Mouse (Mus musculus) heart, adult 18-20 months (tissue): ENCODE measurements at regions not wholly inside any gene's neighbourhood (a gene's known extent, or its start where the extent isn't known, plus 50 kb on each side); places are given as distances from the start of the nearest gene placed in this dataset.

Source experiments
- DNase-seq, 2 experiments: peaks; one replicate each; pipeline ENCODE4 v3.0.0; 2021 to 2022; ENCODE audit warnings: mixed read lengths in 1 of 2

DNA sequence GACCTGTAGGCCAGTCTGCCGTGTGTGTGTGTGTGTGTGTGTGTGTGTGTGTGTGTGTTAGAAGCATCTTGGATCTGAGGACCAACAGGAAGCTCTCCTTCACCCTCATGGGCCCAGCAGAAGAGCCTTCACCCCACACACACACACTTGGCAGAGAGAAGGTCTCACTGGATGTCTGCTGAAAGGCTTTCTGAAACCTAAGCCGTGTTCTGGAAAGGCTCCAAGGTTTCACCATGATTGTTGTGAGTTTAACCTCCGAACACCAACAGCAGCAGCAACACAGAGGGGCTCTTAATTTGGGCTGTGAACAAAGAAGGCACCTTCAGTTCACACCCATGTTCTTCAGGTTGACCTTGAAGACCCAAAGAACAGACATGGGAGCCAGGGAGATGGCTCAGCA is 124.9 kb upstream of the Dynlrb2 start:
- no peak for DNase-seq

DNA sequence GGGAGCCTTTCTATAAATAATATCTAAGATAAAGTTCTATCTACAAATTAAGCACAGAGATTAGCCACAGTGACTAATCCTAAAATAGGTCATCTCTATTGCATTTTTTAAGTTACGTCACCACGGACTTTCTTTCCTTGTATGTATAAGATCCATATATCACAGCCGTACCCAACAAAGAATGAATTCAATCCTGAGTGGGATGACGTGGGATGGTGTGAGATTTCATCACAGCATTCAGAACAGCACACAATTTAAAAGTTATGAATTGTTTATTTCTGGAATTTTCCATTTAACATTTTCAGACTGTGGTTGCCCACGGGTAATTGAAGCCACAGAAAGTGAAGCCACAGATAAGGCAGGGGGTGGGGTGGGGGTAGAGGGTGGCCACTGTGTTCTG is 129.0 kb upstream of the Dynlrb2 start:
- DNase-seq, result no peak

DNA sequence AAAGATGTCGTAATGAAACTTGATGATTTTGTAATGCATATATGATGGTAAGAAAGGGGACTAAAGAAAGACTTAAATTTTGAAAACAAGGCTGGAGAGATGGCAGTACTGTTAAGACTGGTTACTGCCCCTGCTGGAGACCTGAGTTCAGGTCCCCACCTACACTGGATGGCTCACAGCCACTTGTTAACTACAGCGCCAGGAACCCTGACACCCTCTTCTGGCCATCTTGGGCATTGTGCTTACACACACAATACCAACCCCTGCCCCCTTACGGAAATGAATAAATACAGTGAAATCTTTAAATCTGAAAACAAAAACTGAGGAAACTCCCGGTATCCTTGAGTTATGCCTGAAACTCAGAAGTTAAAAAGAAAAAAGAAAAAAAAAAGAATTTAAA is 131.7 kb upstream of the Dynlrb2 start:
- peak; percentile 25 to 30 for DNase-seq

DNA sequence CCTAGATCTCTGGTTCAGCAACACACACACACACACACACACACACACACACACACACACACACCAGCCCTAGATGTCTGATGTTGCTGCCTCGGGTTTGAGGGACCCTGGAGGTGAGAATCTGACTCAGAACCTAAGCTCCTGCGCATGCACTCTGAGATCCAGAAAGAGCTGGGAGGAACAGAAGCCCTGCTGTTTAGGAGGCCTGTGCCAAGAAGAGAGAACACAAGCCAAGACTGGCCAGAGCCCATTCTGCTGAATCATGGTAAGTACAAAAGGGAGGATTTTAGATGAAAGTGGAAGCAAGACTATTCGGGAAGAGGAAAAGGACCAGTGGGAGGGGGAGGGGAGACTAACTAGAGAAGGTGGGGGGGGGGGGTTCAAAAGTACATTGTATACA is 132.2 kb upstream of the Dynlrb2 start:
- peak; percentile 75 to 76 for DNase-seq

DNA sequence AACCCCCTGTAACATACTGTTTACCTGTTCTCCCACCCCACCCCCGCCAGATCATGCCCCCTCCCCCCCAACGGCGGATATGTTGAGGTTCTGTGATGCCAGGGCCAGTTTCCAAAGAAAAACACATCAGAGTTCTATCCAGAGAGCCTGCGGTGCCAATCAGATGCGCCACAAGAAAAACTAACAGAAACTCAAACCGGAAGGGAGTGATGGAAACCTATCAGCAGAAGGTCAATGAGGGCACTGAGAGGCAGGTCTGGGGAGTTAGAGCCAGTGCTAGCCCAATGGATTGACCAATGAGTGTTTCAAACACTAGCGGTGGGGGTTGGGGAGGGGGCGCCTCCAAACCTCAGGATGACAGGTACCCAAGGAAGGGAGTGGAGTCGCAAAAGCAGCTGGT is 132.7 kb upstream of the Dynlrb2 start:
- peak in 1 of 2 experiments; percentile 9 for DNase-seq

DNA sequence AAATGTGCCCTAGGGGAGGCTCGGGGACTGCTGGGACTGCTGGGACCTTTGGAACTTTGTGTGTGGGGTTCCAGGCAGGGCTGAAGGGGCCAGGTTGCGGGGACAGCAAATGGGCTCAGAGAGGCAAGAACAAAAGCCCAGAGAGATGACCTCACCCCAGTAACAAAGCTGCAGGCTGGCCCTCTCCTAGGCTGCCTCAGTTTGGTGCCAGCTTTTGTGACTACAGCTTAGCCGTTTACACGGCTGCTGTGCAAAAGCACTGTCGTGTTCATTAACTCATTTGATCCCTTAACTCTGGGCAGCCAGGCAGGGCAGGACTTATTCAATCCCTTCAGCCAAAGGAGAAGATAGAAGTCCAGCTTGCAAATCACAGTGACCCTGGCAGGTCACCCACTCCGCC is 137.3 kb upstream of the Dynlrb2 start:
- DNase-seq, result no peak

DNA sequence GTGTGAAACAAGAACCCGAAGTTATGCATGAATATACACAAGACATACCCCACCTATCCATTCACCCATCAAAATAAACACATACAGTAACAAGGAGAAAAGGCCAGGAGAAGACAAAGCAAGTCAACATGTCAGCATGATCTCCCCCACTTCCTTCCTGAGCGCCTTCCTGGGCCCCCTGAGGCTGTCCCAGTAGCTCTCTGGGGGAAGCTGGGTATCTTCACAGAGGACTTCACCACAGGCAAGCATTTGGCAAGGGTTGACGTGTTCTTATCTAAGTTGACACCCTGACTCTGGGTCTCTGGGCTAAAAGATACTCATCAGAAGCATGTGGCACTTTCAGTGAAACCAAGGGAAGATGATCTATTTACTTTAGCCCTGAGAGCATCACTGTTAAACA is 138.1 kb upstream of the Dynlrb2 start:
- no peak for DNase-seq

DNA sequence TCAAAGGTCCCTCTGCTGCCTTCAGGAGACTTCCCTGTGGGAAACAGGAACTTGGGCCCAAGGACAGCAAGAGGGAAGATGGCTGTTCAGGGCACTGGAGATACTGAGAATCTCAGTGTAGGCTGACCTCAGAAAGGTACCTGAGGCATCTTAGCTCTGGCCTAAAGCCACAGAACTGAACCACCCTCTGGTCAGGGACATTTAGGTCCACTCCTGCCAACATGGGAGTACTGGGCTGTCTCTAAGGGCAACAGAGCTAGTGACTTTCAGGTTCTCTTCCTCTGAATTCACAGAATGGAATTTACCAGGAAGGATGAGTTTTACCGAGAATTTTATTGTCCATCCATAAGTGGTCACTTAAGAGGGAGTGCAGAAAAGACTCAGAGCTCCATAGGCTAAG is 140.0 kb upstream of the Dynlrb2 start:
- DNase-seq, result no peak

DNA sequence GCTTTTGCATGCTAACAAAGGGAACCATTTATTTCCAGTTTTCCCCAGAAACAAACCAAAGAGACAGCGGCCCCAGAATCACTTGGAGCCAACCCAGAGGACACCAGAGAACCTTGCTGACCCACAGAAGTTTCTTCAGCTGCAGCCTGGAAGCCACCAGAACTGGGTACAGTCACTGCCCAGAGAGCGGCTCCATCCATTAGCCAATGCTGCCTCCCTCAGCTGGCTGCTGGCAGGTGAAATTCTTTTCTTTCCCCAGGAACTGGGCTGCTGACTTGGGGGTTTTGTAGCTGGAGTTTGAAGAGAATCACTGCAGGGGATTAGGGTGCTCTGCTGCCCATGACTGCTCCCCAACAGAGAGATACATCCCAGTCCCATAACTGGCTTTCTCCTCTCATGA is 140.6 kb upstream of the Dynlrb2 start:
- DNase-seq, result no peak

DNA sequence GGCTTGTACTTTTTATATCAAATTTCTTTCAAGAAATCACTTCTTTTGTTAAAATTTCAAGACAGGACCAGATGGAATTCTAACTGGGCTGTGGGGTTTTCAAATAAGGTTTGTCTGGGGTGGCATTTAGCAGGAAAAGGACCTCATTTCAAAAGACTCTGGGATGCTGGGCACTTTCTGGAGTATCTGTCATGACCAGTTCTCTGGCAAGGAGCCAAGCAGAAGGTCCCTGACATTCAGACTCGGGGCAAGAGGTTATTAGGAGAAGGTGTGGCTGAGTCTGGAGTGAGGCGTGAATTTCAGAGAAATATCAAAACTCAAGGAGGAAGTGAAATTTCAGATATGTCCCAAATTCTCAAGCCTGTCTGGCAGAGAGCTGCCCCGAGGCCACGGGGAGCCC is 142.4 kb upstream of the Dynlrb2 start:
- no peak for DNase-seq

DNA sequence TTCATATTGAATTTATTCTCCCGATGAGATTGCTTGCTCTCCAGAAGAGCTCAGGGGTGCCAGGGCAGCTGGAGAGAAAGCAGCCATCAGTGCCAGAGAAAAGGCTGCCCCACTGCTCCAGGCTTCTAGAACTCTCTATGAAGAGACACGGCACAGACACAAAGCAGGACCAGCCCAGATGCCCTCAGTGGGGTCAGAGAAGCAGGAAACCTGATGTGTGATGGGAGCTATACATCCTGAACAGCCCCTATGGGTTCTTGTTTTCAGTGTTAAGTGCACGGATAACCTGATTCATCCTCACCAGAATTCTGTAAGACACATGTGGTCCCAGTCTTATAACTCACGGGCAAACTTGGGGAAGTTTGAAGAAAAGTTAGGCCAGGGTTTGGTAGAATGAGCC is 145.0 kb upstream of the Dynlrb2 start:
- DNase-seq, result no peak

DNA sequence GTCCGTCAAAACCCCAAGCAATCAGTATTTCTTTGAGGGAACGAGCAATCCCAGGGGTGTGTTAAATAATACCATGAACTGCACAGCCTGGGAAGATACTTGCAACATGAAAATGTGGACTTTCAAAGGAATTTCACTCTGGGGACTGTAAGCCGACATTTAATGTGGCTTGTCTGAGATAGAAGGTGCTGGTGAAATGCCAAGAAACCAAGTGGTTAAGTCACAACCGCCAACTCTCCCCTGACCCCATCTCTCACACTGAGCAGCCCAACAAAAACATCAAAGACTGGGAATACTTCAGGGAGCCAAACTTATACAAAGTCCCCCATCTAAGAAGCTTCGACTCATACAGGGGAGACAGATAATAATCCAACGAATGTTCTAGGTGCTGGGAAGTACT is 150.0 kb upstream of the Dynlrb2 start:
- DNase-seq, result no peak

DNA sequence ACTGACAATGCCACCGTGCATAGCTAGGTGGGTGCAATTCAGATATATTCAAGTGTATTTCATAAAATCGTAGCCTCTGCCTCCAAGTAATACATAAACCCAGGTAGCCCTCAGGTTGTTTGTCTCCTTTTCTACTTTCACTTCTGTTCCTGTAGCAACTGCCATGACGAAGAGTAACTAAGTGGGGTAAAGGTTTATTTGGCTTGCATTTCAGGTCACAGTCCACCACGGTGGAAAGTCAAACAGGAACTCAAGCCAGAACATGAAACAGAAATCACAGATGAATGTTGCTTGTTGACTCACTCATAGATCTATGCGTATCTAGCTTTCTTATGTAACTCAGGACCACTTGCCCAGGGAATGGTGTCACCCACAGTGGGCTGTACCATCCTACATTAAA is 150.9 kb upstream of the Dynlrb2 start:
- no peak for DNase-seq

DNA sequence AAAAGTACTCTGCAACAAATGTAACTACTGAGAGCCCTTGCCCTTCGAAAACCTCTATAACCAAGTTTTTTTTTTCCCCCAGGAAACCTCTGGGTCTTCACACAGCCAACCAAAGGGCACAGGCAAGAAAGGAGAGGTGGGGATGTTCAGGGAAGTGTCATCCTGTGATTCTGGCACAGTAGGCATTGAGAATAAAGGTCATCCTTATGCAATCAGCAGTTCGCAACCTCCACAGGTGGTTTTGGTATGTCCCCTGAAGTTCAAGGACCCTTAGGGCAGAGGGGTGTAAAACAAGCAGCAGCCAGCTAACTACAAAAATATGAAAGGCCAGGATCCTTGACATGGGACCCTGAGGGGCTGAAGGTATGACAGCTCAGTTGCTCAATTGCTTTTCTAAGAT is 152.1 kb upstream of the Dynlrb2 start:
- no peak for DNase-seq

DNA sequence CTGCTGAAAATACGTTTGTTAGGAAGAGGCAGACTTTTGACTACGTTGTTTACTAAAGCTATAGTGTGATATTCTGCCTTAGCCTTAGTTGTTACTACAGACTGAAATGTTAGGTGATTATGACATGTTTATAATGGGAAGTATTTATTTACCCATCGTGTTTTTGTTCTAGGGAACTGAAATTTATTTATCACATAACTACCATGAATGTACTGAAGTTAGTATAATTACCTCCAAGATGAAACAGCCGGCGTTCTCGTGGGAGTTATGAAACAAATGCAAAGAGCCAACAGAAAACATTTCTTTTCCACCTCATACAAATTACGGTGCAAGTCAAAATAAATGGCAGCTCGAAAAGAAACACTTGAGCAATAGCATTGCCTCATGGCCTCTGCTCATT is 155.8 kb upstream of the Dynlrb2 start:
- DNase-seq, result no peak

DNA sequence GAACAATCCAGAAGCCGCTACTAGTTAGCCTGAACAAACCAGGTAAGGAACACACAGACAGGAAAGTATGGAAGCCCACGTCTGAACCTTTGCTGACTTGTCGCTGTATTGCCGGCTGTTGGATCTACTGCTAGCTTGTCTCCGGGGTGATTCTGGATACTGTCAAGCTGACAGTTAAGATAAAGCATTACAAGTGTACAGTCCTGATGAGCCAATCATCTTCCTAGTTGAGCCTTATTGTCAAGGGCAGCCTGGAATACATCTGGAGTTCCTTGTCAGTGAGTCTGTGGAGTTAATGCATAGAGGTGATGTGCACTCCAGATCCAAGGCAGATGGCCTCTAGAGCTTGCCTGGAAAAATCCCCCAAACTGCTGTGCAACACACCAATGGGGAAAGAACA is 157.8 kb upstream of the Dynlrb2 start:
- DNase-seq, result peak in 1 of 2 experiments; percentile 6

DNA sequence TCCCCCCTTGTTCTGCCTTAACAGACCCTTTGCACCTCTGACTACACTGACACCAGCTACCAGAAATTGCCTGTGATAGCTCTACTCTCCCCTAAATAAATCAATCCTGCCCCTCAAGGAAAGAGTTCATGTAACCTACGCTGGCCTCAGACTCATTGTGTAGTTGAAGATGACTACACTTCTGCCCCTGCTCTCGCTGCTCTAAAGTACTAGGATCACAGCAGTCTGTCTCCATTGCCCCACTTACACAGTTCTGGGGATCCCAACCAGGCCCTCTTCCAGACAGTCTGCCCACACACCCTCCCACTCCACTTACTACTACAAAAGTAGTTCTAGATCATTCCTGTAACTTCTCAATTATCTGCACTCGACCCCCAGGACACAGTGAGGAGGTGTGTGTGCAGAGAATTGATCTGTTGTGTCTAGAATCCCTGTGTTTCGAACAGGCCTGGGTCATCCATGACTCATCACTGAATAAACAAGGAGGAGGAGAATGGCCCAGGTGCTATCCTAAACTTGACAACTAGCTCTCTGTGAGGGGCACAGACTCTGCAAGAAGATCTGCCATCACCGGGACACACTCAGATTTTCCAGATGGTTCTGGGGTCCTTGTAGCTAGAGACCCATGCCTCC is 160.1 kb upstream of the Dynlrb2 start:
- no peak for DNase-seq

DNA sequence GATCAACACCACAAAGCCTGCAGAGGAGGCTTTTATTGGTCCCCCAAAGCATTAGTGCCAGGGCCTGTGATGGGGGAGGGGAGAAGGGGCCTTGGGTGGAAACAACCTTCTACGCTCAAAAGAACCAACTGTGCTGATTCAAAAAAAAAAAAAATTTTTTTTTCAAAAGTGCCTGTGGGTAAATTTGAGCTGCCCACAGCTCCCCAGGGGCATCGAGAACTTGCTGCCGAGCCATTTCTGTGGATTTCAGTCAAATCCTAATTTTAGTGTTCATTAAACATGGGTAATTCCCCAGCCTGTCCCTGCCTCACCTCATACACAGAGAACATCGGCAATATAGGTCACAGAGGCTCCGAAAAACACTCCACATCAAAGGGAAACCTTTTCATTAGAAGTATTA is 161.2 kb upstream of the Dynlrb2 start:
- no peak for DNase-seq

DNA sequence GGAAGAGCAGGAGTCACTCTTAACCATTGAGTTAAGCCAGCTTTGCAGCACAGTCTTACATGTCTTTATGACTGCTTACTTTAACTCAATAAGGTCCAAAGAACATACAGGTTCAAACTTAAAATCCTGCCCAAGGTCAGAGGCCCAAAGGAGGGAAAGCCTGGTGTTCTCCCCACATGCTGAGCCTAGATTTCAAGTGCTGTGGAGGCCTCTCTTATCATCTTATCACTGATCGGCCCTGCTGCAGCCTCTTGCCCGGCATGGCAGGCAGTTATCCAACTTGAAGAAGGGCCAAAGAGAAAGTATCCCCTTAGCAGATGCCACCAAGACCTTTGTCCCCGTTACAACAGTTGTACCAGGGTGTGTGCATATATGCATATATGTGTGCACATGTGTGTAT is 170.0 kb upstream of the Dynlrb2 start:
- DNase-seq, result no peak

DNA sequence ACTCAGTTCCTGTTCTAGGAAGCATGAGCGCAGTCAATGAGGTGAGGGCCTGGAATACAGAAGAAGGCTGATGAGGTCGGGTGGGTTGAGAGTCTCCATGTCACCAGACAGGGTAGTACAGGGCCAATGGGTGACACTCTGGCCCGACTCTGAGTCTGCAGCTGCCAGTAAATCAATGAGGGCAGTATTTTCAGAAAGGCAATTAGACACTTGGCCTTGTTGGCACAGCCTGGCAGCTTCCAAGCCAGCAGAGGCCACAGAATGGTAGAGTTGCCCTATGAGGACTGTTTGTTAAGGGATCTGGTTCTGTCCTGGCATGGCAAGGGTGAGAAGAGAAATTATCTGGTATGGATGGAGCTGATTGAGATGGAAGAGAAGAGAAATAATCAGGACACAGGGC is 170.7 kb upstream of the Dynlrb2 start:
- no peak for DNase-seq

DNA sequence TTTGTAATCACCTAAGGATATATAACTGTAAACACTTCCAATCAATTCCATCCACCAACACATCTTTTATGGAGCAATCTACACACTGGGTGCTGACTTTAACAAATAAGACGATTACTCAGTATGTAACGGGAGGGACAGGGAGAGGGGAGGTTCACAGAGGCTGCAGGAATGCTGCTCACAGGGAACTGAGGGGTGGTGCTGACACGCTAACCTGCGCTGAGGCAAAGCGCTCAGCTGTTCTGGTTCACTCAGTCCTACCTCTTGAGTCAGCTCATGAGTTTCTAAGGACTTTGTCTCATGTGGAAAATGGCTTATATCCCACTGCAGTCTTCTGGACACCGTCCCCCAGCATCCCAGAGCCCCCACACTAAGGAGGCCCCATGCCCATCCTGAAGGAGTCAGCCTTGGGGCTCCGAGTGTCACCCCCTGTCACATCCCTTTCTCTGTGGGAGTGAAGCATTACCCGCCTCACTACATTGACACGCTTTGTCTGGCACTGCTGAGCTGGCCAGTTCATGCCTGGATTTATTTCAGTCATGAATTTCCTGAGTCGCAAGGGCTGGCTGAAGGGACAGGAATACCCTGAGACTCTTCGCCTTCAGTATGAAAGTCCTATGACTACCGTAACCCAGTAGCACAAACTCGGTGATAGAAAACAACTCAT is 184.6 kb upstream of the Dynlrb2 start:
- DNase-seq, result no peak

DNA sequence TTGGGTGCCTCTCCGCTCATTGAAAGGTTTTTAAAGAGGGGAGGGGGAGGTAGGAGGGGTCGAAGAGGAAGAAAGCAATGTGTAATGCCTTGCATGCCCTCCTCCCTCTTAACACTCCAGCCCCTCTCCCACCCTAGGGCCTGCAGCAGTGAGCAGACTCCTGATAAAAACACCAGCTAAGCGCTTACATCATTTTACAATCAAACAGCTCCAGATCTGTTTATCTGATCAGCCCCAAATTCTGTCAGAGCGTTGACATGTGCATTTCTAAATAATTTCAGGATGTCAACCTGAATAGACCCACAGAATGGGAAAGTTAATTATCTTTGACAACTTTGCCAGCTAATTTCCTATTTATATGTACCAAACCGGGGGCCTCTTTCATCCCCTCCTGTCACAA is 189.4 kb upstream of the Dynlrb2 start:
- no peak for DNase-seq

DNA sequence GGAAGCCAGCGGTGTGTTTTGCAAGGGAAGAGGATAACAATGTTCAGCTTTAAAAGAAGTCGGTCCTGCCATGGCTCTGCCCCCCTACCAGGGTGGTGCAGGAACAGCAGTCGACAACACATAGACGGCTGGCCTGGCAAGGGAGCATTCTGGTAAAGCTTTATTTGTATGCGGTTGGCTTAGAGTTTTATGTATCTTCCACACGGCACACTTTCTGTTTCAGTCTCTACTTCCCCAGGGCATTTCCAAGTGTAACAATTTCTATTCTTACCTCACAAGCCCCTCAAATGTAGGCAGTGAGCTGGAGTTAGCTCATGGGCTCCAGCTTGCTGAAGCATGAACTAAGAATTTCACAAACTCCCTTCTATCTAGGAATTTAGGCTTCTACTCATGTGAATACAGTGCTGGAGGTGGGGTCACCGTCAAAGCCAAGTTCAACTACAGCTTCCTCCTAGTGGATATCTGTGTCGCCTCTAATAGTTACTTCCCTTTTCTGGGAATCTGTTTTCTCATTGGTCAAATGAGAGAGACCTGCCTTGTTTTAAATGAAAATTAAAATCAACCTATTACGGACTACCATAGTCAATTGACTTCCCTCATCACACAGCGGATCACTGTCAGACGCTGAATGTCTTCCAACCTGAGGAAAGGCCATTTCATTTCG is 190.2 kb upstream of the Dynlrb2 start:
- no peak for DNase-seq

DNA sequence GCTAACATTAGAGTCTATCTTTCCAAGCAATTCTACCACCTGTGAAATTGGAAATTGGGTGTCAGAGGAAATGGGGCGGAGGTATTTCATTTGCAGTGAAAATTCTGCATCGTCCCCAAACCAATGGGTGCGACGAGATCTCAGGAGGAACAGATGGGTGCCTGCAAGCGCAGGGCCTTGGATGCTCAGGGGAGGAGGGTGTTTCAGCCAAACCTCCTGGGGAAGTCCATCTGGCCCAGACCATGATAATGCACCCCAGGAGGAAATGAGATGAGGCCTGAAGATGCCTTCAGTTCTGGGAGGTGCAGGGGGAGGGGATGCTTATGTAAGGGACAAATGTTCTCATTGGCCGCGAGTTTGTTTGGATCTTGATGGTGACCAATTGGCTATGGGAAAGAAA is 205.9 kb upstream of the Dynlrb2 start:
- DNase-seq, result no peak
